Mouse (Mus musculus) heart, postnatal 25 days (tissue): ENCODE measurements at regions not wholly inside any gene's neighbourhood (a gene's known extent, or its start where the extent isn't known, plus 50 kb on each side); places are given as distances from the start of the nearest gene placed in this dataset.
"Not testable (repeated sequence)": the region's sequence is repeated elsewhere in the genome, so short reads cannot be mapped to it uniquely, and the experiment has no call there.

ENCODE experiments used
- DNase-seq: peaks from one replicate; pipeline ENCODE4 v3.0.0; 2022; ENCODE audit warnings: low spot score
- intact Hi-C: fragments of 180-260 bp; cut with DNase I; formaldehyde crosslinking; loops from one replicate; pipeline ENCODE4 v1.15.1; 2025

DNA sequence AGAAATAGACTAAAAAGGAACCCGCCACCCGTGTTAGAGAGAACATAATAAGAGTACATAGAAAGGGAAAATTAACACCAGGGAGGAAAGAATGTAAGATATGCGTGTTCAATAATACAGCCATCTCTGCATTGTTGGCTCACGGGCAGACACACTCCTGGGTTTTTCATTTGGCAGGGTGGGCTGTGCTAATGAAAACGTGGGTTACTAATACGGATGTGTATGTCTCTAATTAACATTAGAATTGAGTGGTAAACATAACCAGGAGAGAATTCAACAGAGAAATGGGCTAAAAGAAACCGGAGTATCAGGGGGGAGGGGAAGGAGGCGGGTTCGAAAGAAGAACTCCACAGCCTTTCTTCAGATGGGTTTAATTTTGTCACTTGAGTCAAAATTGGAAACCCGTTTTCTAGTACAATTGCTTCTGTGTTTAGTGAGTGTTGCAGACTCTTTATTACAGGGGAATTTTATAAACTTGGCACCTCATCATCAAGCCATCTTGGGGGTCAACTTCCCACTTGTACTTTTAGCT, 134.4 kb upstream of the Kiz start:
- intact Hi-C loops, result no loop called here
- DNase-seq, result no peak

GRCm38 (mm10) chr2:146722351-146723025, 133.2 kb upstream of the Kiz start:
- DNase-seq, result no peak
- intact Hi-C loops, result no loop called here

- DNase-seq, result no peak
- intact Hi-C loops, result no loop called here
These were observed 132.5 kb upstream of the Kiz start for GRCm38 (mm10) chr2:146723172-146723571.

GRCm38 (mm10) chr2:146723671-146724070, 132.0 kb upstream of the Kiz start:
- DNase-seq, result no peak
- intact Hi-C loops, result no loop called here

DNA sequence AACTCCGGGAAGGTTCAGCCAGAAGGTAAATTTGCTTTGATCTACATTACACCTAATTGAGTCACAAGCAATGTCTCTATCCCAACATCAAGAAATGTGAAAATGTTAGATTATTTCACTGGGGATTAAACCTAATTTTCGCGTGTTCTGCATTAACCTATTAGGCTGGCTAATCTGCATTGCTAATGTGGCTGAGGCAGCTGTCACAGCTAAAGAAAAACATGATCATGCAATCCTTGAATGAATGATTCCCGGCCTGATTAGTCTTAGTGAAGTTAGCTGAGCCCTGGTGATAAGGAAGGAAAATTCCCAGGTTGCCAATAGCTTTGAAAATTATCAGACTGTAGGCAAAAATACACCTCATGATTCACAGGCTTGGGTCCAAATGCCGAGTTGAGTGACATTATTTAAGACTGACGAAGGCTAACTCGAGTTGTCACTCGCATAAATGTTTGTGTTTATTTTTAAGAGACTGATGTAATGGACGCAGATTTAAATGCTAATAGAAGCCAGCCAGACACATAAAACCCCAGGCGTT, 131.5 kb upstream of the Kiz start:
- intact Hi-C loops, result no loop called here
- DNase-seq, result no peak

DNA sequence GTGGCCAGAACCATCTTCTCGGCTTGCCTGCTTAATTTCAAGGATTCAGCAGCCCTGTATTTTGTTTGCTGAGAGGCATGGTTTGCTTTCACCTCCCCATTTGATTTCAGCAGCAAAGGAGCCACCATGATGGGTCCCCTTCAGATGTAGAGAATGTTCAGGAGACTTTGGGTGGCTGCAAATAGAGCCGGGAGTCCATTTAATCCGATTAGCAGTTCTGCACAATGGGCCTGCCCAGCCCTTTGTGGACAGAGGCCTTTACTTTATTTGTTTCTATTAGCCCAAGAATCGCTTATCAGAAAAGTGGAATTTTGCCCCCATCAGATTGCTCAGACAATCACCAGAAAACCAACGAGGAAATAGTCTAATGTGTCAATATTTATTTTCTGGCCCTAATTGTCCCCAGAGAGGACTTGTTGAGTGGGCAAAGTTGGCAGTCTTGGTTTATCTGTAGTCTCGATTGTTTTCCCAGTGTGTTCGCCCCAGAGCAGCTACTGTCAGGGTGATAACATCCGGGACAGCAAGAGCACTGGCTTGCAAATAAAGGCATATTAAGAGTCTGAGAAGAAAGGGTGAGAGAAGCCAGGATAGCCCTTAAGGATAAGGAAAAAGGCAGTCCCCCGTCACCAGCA, 130.6 kb upstream of the Kiz start:
- DNase-seq, result no peak
- intact Hi-C loops, result no loop called here

- no peak for DNase-seq
- intact Hi-C loops, result no loop called here
These were observed 127.0 kb upstream of the Kiz start for GRCm38 (mm10) chr2:146728693-146729092.

DNA sequence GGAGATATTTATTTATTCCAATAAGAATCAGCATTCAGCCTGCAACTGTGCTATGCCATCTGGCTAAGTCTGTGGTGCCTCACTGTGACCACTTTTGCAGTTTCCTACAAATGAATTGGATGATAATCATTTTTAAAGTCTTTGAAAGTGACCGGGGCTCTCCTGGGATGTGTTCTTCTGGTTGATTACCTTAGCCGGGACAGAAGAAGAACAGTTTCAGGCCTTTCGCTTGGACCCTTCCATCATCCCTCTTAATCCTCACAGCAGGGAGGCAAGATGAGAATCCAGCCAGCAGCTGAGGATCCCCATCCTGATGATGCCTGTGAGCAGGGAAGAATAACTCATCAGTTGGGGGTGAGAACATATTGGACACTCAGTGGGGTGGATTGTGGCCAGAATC, 124.6 kb upstream of the Kiz start:
- intact Hi-C loops, result no loop called here

DNA sequence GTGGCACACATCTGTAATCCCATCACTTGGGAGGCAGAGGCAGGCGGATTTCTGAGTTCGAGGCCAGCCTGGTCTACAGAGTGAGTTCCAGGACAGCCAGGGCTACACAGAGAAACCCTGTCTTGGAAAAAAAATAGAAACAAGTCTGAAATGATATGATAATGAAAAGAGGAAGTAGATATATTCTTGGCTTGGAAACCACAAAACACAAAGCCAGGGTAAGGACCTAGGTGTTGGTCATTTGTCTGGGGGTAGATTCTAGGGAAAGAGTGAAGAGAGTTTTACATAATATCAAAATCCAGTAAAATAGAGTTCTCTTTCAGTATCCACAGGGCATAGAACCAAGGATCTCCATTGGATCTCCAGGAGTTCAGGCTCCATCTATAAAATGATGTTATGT, 122.8 kb upstream of the Kiz start:
- intact Hi-C loops, DNase-seq: not testable (repeated sequence)

More for the DNA sequence above, 124.6 kb upstream of the Kiz start:
- no peak for DNase-seq

DNA sequence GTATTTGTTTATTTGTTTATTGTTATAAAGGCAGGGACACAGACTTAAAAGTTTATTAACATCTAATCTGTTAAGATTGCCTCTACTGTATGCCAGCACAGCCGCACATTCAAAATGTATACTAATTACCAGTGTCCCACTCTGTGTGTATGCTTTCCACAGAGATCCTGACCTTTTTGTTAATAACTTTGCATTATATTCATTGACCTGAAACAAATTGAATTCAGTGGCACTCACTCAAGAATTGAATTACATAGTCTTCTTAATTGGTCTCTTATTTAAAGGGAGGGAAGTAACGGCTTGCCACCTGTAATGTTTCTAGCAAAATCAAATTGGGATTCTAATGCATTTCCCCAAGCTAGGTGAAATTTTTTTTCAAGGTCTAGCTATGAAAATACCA, 111.3 kb upstream of the Kiz start:
- no peak for DNase-seq

DNA sequence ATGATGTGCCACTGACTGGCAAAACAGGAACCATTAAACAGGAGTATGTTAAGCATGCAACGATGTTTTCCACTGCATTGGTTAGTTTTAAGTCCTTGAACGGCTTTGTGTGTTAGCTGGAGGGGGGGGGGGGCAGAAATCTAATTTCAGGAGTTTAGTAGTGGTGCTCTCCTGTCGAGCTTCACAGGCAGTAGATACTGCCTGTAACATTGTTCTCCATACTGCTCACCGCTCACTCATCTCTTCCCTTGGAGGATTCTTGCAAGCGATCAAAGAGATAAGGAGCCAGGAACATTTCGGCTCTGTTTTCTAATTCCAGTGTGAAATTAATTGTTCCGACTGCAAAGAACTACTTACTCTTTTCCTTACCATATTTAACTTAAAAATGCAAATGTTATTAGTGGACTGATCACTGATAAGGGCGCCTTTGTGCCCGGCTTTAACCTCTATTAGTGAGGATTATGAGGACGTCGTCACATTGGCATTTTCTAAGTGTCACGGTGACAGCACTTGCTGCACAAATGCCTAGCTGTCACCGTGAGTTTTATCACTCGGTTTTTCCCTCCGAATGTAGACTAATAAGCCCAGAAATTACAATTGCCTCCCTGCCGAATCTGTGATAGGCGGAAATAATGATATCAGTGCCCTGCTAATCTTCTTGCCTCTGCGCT, 110.5 kb upstream of the Kiz start:
- DNase-seq, result no peak
- intact Hi-C loops, result no loop called here

More for the DNA sequence above, 111.3 kb upstream of the Kiz start:
- intact Hi-C loops, result no loop called here

- no peak for DNase-seq
- intact Hi-C loops, result no loop called here
These were observed 110.0 kb upstream of the Kiz start for GRCm38 (mm10) chr2:146745683-146746047.

DNA sequence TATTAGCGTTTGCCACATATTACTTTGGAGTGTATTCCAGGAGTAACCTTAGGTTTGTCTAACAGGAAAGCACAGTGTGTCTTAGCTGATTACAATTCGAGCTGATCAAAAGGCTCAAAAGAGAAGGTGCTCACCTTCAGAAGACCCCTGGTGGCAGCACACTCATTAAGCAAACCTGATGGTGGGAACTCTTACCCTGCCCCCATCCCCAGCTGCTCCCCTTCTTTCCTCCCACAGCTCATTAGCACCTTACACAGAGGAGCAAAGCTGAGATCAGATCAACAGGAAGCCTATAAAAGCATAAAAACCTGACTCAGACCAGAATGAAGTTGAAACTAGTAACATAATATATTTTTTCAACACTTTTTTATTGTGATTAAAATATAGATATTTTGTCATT, 101.7 kb upstream of the Kiz start:
- intact Hi-C loops, result no loop called here
- DNase-seq, result no peak

DNA sequence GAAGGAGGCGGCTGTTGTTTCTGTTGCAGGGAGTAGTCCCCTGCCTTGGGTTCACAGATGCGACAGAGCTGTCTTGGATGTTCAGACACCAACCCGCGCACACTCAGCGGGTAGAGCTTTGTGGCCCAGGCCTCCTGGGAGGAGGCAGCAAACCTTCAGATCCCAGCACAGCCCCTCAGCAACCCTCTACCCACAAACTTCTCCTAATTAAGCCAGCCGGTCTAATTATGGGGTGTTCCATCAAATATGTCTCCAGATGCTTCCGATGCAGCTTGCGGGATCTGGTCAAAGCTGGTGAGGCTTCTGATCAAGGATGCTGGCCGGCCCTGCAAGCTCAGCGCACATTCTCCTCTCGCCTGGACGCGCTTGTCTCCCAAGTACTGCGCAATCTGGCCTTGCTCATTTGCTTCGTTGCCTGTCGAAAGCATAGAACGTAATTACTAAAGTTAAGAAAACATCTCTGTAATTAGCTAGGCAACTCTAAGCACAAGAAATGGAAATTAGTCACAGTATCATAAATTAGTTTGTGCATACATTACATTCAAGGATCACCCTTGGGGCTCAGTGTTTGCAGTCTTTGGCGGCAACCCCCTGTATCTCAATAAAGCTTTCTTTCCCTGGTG, 92.0 kb upstream of the Kiz start:
- intact Hi-C loops, result no loop called here

GRCm38 (mm10) chr2:146764313-146765255, 91.1 kb upstream of the Kiz start:
- DNase-seq, result no peak
- intact Hi-C loops, result no loop called here

More for the DNA sequence above, 92.0 kb upstream of the Kiz start:
- no peak for DNase-seq

DNA sequence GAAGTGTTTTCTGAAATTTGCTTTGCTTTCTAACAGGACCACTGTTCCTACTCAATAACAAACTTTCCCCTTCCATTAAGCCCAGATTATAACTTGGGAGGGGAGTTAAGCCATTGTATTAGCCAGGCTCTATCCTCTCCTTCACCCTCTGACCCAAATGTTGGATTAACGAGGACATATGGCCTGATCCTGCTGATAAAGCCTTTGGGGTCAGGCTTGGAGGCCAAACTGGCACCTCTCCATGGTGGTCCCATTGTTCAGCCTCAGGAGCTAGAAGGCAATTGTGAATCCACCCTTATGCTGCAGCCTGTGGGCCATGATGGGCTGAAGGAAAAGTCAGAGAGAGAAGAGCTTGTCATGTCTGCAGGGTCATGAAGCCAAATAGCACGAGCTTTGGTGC, 80.8 kb upstream of the Kiz start:
- intact Hi-C loops, result no loop called here
- no peak for DNase-seq

DNA sequence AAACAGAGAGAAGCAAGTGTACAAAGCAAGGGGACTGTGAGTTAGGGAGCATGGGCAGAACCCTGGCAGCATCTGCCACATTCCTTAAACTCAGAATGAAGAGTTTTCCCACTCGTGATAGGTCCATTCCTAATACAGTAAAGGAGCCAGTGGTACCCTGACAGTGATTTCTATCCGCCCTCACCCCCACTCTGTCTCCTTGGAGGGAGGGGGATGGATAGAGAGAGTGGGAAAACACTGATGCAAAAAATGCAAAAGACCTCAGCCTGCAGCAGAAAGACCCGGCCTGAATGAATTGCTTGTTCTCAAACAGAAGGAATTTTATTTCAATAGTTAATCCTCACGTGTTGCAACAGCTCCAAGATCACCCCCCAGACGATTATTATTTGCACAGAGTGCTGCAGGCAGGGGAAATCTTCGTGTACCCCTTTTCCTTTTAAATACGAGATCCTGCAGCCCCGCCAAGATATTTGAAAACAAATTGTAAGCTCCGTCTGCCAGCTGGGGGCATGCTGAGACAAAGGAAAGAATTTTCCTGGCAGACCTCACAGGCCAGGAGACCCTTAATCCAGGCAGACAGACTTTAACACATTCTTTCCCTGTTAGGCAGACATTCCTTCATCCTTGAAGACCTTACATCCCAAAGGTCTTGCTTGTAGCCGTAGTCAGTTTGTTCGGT, 68.4 kb upstream of the Kiz start:
- intact Hi-C loops, result no loop called here
- DNase-seq, result no peak

- intact Hi-C loops, result no loop called here
- DNase-seq, result no peak
These were observed 67.7 kb upstream of the Kiz start for GRCm38 (mm10) chr2:146787811-146788455.
